Mouse (Mus musculus) frontal cortex, adult 2 months (tissue): Measurements from ENCODE around the gene Mok. TPM values are rescaled to one million over a fixed set of nuclear protein-coding genes. Genes with fewer than 3 reads are reported as not detected.

ENCODE experiments used
- DNase-seq, 2 experiments: peaks; one replicate each; pipeline ENCODE4 v3.0.0; 2022; ENCODE audit warnings: low spot score in 1 of 2; ENCODE audit errors: extremely low spot score in 1 of 2
- polyA plus RNA-seq: library from polyadenylated mRNA; depleted of rRNA; stranded (reverse); fragments of >200 nt; gene quantifications from 2 replicates; pipeline ENCODE4 v1.2.3, GENCODE M21; 2012

Gene Mok
- polyA plus RNA-seq, 1 experiment = 14.0 TPM

DNA sequence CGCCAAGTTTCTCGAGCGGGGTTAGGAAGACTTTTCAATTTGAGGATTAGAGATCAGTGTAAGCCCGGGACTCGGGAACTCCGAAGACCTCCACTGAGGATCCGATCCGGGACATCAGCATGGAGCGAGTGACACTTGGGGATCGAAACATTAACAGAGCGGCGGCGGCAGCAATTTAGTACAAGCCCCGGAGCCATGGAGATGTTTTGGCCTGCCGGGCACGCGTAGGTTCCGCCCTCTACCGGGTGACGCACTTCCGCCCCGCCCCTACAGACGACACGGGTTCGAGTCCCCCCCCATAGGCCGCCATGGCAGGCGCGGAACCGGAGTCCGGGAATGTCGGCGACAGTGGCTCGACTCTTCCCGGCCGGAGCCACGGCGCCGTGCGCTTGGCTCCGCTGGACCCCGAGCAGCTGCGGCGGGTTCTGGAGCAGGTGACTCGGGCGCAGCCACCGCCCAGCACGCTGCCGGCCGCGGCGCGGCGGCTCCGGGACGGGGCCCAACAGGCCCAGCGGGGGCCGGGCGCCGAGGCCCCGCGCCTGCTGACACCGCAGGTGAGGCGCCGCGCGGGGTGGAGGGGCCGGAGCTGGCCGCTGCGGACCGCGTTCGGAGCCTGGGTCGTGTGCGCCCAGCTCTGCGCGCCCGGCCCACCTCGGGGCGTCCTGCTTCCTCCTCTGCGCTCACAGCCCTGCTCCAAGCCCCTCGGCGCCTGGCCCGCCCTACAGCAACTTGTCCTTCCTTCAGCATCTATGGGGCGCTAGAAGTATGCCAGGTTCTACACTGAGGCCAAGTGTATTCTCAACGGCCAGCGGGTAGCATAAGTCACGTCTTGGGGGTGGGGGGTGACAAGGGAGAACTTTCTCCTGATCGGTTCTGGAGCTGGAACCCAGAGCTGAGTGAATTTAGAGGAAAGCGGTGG lies 9.5 kb upstream of the Mok start, which contains the start of gene Zfp839:
Zfp839 (plus strand) TSS at position 244 of the 919 bp plus-strand sequence.
- peak; percentile 64 to 90 for DNase-seq

DNA sequence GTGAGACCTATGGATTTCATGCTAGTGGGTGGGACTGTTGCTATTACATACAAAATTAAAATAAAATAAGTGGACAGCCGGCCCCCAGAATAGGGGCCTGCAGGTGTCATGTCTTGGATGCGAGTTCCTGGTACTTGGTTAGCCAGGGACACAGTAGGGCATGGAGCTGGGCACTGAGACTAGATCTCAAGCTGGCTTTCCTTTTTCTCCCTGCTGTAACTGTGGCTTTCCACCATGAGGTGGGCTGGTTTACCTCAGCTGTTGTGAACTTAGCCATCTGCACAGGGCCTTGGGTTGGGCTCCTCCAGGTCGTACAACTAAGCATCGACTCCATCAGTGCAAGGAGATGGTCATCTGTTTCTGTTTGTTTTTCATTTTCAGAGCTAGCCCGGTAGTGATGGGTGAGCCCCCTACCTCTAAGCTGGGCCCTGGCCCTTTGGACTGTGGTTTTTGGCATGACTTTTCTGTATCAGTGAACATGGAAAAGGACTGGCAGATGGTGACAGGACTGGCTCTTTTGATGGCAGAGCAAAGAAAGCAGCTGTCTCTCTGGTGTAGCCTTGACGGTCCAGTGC lies 5.5 kb upstream of the Mok start:
- no peak for DNase-seq

GRCm38 (mm10) chr12:110845131-110845880 lies 4.6 kb upstream of the Mok start:
- DNase-seq = peak; percentile 67 to 91

DNA sequence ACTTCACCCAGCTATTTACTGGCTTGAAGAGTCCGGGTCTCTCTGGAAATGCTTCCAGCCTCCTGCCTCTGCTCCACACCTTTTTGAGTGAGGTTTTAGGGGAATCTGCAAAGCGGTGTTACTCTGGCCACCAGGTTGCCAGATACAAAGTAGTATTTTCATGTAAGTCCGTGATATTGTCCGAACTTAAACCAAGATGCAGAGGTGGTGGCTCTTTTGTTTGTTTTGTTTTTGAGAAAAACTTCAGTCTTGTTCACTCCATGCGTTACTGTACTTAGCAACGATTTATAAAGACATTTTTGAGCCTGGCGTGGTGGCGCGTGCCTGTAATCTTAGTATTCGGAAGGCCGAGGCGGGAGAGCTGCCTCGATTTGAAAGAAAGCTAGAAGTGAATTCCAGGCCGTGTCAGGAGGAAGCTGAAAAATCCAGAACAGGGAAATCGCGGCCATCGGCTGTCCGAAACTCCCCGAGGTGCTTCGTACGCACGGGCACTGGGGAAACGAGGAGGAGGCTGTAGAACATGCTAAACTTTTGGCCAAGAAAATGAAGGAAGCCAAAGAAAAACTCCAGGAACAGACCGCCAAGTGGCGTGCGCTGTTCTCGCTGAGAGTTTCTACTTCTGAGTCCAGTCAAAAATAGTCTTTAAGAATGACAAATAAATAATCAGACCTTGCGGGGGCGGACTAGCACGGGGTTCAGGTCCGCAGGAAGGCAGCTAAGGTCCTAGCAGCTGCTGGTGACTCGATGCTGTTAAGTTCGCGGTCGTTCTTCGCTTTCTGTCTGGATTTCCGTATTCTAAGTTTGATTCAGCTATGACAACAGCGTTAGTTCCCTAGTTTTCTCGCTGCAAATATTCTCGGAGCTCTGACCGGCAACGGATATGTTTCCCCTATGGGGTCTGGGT lies 3.7 kb upstream of the Mok start:
- peak in 1 of 2 experiments; percentile 40 for DNase-seq

DNA sequence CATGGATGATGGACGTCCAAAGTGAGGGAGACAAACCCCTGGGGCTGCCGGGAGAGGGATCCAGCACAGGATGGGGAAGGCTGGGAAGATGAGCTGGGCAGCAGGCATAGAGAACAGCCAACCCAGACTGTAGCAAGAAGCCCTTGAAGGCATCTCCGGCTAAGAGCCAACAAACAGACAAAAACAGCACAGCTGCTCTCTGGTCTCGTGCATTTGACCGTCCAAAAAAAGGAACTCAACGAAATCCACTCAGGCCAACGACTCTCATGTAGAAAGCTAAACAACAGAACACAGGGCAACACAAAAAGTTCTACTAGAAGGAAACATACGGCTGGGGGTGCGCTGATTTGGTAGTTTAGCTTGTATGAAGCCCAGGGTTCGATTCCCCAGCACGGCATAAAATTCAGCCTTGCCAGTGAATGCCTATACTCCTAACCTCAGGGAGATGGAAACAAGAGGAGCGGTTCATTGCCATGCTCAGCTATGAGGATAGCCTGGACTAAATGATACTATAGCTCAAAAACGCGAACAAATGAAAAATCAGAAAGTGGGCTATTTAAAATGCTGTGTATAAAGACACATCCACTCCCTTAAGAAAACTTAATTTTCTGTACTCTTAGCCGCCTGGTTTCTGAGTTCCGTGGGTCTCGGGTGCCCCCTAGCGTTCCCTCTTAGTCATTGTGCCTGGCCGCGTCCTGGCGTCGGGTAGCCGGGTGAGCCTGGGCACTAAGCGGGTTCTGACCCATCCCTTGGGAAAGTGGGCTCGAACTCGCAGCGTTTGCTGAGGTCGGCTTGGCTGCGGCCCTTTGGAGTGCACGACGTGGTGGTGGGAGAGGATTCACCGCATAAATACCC lies 2.7 kb upstream of the Mok start:
- peak in 1 of 2 experiments; percentile 91 for DNase-seq

DNA sequence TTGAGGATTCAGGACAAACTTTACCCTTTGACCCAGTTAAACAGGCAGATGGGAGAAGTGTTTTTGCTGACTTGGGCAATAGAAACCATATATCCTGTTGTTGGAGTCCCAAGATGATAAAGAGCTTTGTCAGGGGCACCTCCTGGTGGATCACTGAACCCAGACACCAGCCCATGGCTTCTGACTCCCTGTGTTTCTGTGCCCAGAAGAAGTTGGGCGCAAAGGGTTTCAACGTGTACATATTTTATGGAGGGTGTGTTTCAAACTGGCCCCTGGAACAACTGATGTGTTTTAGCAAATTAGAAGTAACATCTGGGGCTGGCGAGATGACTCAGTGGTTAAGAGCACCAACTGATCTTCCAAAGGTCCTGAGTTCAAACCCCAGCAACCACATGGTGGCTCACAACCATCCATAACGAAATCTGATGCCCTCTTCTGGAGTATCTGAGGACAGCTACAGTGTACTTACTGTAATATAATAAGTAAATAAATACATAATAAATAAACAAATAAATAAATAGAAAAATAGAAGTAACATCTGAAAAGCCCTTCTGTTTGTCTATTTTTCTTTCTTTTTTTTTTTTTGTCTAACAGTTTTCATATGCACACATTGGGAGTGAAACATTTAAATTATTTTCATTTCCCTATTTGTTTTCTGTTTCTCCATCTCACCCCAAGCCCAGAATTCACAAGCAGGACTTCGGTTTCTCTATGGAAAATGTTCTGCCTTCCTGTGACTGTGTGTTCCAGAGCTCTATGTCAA lies 1.2 kb upstream of the Mok start:
- no peak for DNase-seq

DNA sequence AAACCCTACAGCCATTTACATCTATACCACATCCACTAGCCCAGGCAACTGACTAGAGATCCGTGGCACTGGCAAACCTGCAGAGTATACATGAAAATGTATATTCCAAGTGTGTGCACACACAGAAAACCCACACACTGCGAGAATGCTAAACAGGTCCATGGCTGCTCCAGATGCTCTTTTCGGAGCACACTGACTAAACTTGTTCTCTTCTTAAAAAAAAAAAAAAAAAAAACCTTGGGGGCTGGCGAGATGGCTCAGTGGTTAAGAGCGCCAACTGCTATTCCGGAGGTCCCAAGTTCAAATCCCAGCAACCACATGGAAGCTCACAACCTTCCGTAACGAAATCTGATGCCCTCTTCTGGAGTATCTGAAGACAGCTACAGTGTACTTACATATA lies 2.9 kb downstream of the Mok start:
- DNase-seq = no peak

- DNase-seq = no peak
Measured at GRCm38 (mm10) chr12:110837192-110837841, 3.4 kb downstream of the Mok start.

DNA sequence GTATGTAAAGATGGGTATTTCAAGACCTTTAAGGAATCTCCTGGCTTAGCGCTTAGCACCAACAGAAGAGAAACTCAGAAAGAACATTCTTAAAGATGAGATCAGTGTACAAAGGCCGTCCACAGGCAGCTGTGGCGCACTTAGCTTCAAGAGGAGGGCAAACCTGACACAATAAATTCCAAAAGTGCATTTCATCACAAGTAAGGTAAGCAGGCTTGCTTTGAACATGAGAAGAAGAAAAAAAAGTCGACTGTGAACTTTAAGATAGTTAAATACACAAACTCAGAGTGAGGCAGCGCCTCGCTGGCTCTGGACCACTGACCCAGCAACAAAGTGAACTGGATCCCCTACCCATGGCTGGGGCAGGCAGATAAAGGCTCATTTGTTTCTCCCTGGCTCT lies 4.0 kb downstream of the Mok start:
- no peak for DNase-seq

GRCm38 (mm10) chr12:110835182-110835581 lies 5.6 kb downstream of the Mok start:
- no peak for DNase-seq

DNA sequence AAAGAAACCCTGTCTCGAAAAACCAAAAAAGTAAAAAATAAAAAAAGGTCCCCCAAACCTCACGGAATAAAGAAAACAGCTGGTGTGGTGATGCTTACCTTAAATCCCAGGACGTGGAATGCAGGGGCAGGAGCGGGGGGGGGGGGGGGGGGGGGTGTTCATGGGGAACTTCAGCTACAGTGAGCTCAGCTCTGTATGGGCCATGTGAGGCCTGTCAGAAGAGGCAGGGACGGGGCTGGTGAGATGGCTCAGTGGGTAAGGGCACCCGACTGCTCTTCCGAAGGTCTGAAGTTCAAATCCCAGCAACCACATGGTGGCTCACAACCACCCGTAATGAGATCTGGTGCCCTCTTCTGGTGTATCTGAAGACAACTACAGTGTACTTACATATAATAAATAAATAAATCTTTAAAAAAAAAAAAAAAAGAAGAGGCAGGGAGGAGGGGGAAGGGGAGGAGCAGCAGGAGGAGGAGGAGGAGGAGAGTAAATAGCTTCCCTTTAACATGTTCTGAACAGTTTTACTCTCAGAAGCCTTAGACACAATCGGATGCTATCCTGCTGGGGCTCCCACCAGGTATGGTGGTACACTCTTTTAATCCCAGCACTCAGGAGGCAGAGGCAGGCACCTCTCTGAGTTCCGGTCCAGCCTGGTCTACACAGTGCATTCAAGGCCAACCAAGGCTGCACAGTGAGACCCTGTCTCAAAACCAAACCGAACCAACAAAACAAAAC lies 10.3 kb downstream of the Mok start:
- no peak for DNase-seq

- DNase-seq = no peak
Measured at GRCm38 (mm10) chr12:110828908-110829307, 11.8 kb downstream of the Mok start.

GRCm38 (mm10) chr12:110822366-110822765 lies 18.4 kb downstream of the Mok start:
- no peak for DNase-seq

- no peak for DNase-seq
Measured at GRCm38 (mm10) chr12:110821787-110822186, 19.0 kb downstream of the Mok start.

DNA sequence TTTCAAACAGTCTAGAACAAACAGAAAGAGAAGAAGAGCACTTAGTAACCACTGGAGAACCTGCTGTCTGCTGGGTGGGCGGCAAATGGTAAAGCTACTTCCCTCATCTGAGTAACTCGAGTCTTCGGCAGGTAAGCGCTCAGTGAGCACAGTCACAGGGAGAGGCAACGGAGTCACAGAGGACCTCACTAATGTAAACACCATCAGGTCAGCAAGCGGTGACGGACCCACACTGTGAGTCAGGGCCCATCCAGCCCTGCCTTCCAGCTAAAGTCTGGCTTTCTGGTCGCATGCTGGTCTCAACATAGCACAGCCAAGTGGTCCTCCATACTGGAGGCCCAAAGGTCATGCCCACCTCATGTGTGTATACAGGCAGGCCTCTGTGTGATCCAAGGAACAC lies 21.4 kb downstream of the Mok start:
- no peak for DNase-seq

DNA sequence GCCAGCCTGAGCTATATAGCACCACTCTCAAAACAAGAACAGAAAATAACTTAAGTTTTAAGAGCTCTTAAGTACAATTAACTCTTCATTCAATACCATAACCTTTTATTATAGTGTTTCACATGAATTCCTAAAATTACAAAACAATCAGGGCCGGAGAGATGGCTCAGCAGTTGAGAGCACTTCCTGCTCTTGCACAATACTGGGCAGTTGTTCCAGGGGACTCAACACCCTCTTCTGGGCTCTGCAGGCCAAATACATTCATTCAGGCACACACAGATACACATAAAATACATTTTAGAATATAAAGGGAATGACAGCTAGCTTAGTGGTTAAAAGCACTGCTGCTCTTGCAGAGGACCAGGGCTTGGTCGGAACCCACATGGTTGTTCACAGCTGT lies 23.9 kb downstream of the Mok start:
- DNase-seq = no peak

DNA sequence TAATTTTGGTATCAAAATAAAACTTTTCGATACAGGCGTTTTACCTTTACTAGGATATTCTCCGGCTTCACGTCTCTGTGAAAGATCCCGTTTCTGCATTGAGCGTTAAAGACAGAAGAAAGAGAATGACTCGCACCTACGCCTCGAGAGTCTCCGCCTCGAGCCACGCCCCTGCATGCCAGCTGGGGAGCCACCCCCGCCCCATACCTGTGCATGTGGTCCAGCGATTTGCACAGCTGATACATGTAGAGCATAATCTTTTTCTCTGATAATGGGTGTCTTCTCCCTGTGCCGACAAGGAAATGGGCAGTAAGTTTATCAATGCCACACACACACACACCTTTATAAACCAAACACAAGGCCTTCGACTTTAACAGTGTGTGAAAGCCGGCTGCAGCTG lies 25.8 kb downstream of the Mok start:
- DNase-seq = no peak
